Mouse (Mus musculus): ENCODE data around the gene Jam2. TPM values are rescaled to one million over a fixed set of nuclear protein-coding genes. Genes with fewer than 3 reads are reported as not detected.

The Jam2 gene
- polyA plus RNA-seq, 1 experiment from 2014 or later, result 21.6 TPM

GRCm38 (mm10) chr16:84776089-84776784 lies 2.3 kb downstream of the Jam2 start:
- WGBS, result 56% methylated on average over 7 of the region's 7 CpGs
- 0 out of 2 replicates have a peak, but pooled peaks cover 4% of the 10 kb centered on the region for H3K4me1 ChIP-seq (ENCODE audit: control insufficient read depth, insufficient read depth, low read length)
- peak overlapping the region; percentile 93; the same call in 1 of the 2 replicates for H3K4me2 ChIP-seq (ENCODE audit: low read depth, low read length)
- no peak overlapping the region for H3K27ac ChIP-seq (replicated peaks; ENCODE audit: low read depth, low read length)
- H3K4me3 ChIP-seq (ENCODE audit: low read depth, low read length), result no peak overlapping the region
- no peaks in the 10 kb centered on the region for H3K9me3 ChIP-seq (ENCODE audit: control insufficient read depth, low read length)
- ATAC-seq (ENCODE audit: low read depth) (no peak), DNase-seq (ENCODE audit: low spot score) (no peak)
- no peak overlapping the region for H3K9ac ChIP-seq (ENCODE audit: low read depth, low read length)
- H3K36me3 ChIP-seq (ENCODE audit: control insufficient read depth, insufficient read depth, low read length), result no peaks in the 10 kb centered on the region
- 0 out of 2 replicates have a peak, but pooled peaks cover 11% of the 10 kb centered on the region for H3K27me3 ChIP-seq (replicated peaks; ENCODE audit: control insufficient read depth, insufficient read depth, low read length)

DNA sequence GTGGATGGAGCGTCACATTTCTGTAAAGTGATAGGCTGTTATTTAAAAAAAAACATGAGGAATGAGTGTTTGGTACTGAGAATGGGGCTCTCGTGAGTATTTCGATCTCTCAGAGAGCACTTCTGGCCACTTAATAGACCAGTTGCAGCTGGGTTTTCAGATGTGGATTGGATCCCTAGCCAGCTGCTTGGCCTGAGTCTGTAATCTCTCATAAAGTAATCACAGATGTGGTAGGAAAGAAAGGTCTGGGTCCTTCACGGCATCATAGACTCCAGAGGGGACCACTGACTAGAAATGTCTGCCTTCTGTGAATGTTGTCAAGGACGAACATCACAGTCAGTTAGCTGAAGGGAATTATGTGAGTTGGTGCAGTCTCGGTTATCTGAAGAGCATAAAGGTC lies 4.5 kb downstream of the Jam2 start:
- H3K9me3 ChIP-seq (ENCODE audit: control insufficient read depth, low read length), result no peaks in the 10 kb centered on the region
- 0 out of 2 replicates have a peak, but pooled peaks cover 7% of the 10 kb centered on the region for H3K27me3 ChIP-seq (replicated peaks; ENCODE audit: control insufficient read depth, insufficient read depth, low read length)
- H3K9ac ChIP-seq (ENCODE audit: low read depth, low read length), result no peak overlapping the region
- no peaks in the 10 kb centered on the region for H3K36me3 ChIP-seq (ENCODE audit: control insufficient read depth, insufficient read depth, low read length)
- no peak for ATAC-seq (ENCODE audit: low read depth)
- no peak for DNase-seq (ENCODE audit: low spot score)
- no peak overlapping the region for H3K4me2 ChIP-seq (ENCODE audit: low read depth, low read length)
- H3K27ac ChIP-seq (replicated peaks; ENCODE audit: low read depth, low read length), result no peak overlapping the region
- no peak overlapping the region for H3K4me3 ChIP-seq (ENCODE audit: low read depth, low read length)
- H3K4me1 ChIP-seq (ENCODE audit: control insufficient read depth, insufficient read depth, low read length), result 0 out of 2 replicates have a peak, but pooled peaks cover 4% of the 10 kb centered on the region
- 66% methylated on average over 6 of the region's 6 CpGs for WGBS

GRCm38 (mm10) chr16:84778861-84779630 lies 5.1 kb downstream of the Jam2 start:
- H3K9me3 ChIP-seq (ENCODE audit: control insufficient read depth, low read length), result no peaks in the 10 kb centered on the region
- WGBS, result 79% methylated on average over 6 of the region's 6 CpGs
- 0 out of 2 replicates have a peak, but pooled peaks cover 4% of the 10 kb centered on the region for H3K4me1 ChIP-seq (ENCODE audit: control insufficient read depth, insufficient read depth, low read length)
- H3K27ac ChIP-seq (replicated peaks; ENCODE audit: low read depth, low read length), result no peak overlapping the region
- no peak overlapping the region for H3K4me2 ChIP-seq (ENCODE audit: low read depth, low read length)
- no peak overlapping the region for H3K4me3 ChIP-seq (ENCODE audit: low read depth, low read length)
- H3K27me3 ChIP-seq (replicated peaks; ENCODE audit: control insufficient read depth, insufficient read depth, low read length), result 0 out of 2 replicates have a peak, but pooled peaks cover 7% of the 10 kb centered on the region
- ATAC-seq (ENCODE audit: low read depth) (no peak), DNase-seq (ENCODE audit: low spot score) (no peak)
- no peak overlapping the region for H3K9ac ChIP-seq (ENCODE audit: low read depth, low read length)
- H3K36me3 ChIP-seq (ENCODE audit: control insufficient read depth, insufficient read depth, low read length), result no peaks in the 10 kb centered on the region

DNA sequence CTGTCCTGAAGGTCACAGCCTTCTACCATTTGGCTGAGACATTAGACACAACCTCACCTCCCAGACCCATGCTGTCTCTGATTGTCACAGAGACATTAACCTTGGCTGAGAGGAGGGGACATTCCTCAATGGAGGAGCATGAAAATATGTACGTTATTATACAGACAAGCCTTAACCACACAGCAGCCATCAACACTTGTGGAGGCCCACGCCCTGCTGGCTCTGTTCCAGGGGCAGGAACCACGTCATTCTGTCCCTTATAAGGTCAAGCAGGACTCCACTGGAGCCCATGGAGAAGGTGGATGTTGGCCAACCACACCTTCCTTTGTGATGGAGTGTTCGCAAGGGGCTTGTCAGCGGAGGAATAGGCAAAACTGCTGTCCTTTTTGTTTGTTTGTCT lies 5.8 kb downstream of the Jam2 start:
- Histone ChIP-seq H3K9me3 (ENCODE audit: control insufficient read depth, low read length) (no peaks in the 10 kb centered on the region), H3K4me2 (ENCODE audit: low read depth, low read length) (no peak overlapping the region), H3K4me1 (ENCODE audit: control insufficient read depth, insufficient read depth, low read length) (0 out of 2 replicates have a peak, but pooled peaks cover 3% of the 10 kb centered on the region), H3K4me3 (ENCODE audit: low read depth, low read length) (no peak overlapping the region), H3K36me3 (ENCODE audit: control insufficient read depth, insufficient read depth, low read length) (no peaks in the 10 kb centered on the region), H3K27ac (replicated peaks; ENCODE audit: low read depth, low read length) (no peak overlapping the region), H3K9ac (ENCODE audit: low read depth, low read length) (no peak overlapping the region), H3K27me3 (replicated peaks; ENCODE audit: control insufficient read depth, insufficient read depth, low read length) (0 out of 2 replicates have a peak, but pooled peaks cover 4% of the 10 kb centered on the region)
- DNase-seq (ENCODE audit: low spot score), result no peak
- 85% methylated on average over 5 of the region's 5 CpGs for WGBS
- ATAC-seq (ENCODE audit: low read depth), result no peak

DNA sequence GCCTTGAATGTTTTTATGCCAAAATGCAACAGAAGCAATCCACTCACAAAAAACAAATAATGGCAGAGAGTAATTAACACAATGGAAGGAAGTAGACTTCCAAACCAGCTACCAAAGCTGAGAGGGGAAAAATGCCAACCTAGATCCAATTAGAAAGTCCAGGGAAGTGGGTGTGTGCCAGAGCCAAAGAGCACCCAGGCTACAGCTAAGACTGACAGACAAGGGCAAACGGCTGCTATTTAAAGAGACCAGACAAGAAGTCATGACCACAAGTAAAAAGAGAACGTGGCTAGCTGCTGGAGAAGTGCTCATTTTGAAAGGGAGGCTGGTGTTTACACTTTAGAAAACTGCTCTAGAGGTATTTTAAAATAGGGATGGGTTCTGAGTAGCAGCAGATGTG lies 9.4 kb downstream of the Jam2 start:
- peak; percentile 36 for DNase-seq (ENCODE audit: low spot score)
- no peak overlapping the region for H3K4me3 ChIP-seq (ENCODE audit: low read depth, low read length)
- WGBS, result 51% methylated on average over 2 of the region's 2 CpGs
- H3K4me1 ChIP-seq (ENCODE audit: control insufficient read depth, insufficient read depth, low read length), result no peaks in the 10 kb centered on the region
- H3K36me3 ChIP-seq (ENCODE audit: control insufficient read depth, insufficient read depth, low read length), result no peaks in the 10 kb centered on the region
- H3K9ac ChIP-seq (ENCODE audit: low read depth, low read length), result no peak overlapping the region
- H3K9me3 ChIP-seq (ENCODE audit: control insufficient read depth, low read length), result no peaks in the 10 kb centered on the region
- no peaks in the 10 kb centered on the region for H3K27me3 ChIP-seq (replicated peaks; ENCODE audit: control insufficient read depth, insufficient read depth, low read length)
- H3K27ac ChIP-seq (replicated peaks; ENCODE audit: low read depth, low read length), result no peak overlapping the region
- no peak for ATAC-seq (ENCODE audit: low read depth)
- no peak overlapping the region for H3K4me2 ChIP-seq (ENCODE audit: low read depth, low read length)

- Histone ChIP-seq H3K9me3 (ENCODE audit: control insufficient read depth, low read length) (no peaks in the 10 kb centered on the region), H3K27me3 (replicated peaks; ENCODE audit: control insufficient read depth, insufficient read depth, low read length) (no peaks in the 10 kb centered on the region), H3K4me1 (ENCODE audit: control insufficient read depth, insufficient read depth, low read length) (no peaks in the 10 kb centered on the region), H3K27ac (replicated peaks; ENCODE audit: low read depth, low read length) (no peak overlapping the region), H3K4me3 (ENCODE audit: low read depth, low read length) (no peak overlapping the region), H3K9ac (ENCODE audit: low read depth, low read length) (no peak overlapping the region), H3K36me3 (ENCODE audit: control insufficient read depth, insufficient read depth, low read length) (no peaks in the 10 kb centered on the region), H3K4me2 (ENCODE audit: low read depth, low read length) (no peak overlapping the region)
- 25% methylated on average over 7 of the region's 7 CpGs for WGBS
- DNase-seq (ENCODE audit: low spot score), result no peak
- no peak for ATAC-seq (ENCODE audit: low read depth)
Measured at GRCm38 (mm10) chr16:84784966-84785365, 11.0 kb downstream of the Jam2 start.

DNA sequence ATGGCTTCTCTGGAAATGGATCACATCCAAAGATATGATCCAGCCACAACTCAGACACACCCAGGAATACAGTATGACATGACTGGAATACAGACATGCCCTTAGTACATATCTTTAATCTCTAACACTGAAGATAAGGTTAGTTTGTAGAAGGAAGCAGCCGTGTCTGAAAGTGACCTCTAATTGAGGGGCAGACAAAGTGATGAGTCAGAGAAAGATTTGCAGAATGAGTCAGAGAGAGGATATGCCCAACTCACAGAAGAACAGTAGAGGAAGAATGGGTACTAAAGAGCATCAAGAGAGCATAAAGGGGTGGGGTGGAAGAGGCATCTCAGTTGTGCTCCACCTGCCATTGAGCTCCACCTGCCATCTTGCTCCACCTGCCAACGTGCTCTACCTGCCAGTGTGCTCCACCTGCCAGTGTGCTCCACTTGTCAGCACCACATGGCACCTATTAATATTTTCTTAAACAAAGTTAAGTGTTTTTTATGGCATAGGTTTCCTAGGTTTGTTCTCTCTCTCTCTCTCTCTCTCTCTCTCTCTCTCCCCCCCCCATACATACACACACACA lies 16.8 kb downstream of the Jam2 start:
- Histone ChIP-seq H3K4me2 (ENCODE audit: low read depth, low read length) (no peak overlapping the region), H3K4me3 (ENCODE audit: low read depth, low read length) (no peak overlapping the region), H3K9ac (ENCODE audit: low read depth, low read length) (no peak overlapping the region), H3K4me1 (ENCODE audit: control insufficient read depth, insufficient read depth, low read length) (no peaks in the 10 kb centered on the region), H3K36me3 (ENCODE audit: control insufficient read depth, insufficient read depth, low read length) (no peaks in the 10 kb centered on the region), H3K27ac (replicated peaks; ENCODE audit: low read depth, low read length) (no peak overlapping the region), H3K27me3 (replicated peaks; ENCODE audit: control insufficient read depth, insufficient read depth, low read length) (no peaks in the 10 kb centered on the region), H3K9me3 (ENCODE audit: control insufficient read depth, low read length) (no peaks in the 10 kb centered on the region)
- DNase-seq (ENCODE audit: low spot score), result no peak
- no peak for ATAC-seq (ENCODE audit: low read depth)
- 71% methylated on average over 2 of the region's 2 CpGs for WGBS

DNA sequence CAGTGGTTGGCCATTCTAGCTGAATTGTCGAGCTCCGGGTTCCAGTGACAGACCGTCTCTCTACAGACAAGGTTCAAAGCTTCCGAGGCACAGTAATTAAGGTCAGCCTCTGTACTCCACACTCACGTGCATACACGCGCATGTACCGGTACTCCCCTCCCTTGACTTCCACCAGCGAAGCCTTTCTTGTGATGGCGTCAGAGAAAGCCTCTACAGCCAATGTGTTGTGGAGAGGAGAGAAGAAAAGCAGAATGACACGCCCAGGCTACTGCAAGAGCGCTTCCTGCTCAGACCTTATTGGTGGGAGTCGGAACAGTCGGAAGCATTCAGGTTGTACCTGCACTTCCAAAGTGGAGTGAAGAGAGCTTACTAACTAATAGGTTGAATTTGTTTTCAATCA lies 19.5 kb downstream of the Jam2 start:
- no peaks in the 10 kb centered on the region for H3K4me1 ChIP-seq (ENCODE audit: control insufficient read depth, insufficient read depth, low read length)
- ATAC-seq (ENCODE audit: low read depth) (no peak), DNase-seq (ENCODE audit: low spot score) (no peak)
- H3K4me3 ChIP-seq (ENCODE audit: low read depth, low read length), result no peak overlapping the region
- H3K9me3 ChIP-seq (ENCODE audit: control insufficient read depth, low read length), result no peaks in the 10 kb centered on the region
- no peaks in the 10 kb centered on the region for H3K27me3 ChIP-seq (replicated peaks; ENCODE audit: control insufficient read depth, insufficient read depth, low read length)
- no peak overlapping the region for H3K9ac ChIP-seq (ENCODE audit: low read depth, low read length)
- WGBS, result 84% methylated on average over 14 of the region's 14 CpGs
- H3K27ac ChIP-seq (replicated peaks; ENCODE audit: low read depth, low read length), result no peak overlapping the region
- H3K4me2 ChIP-seq (ENCODE audit: low read depth, low read length), result no peak overlapping the region
- no peaks in the 10 kb centered on the region for H3K36me3 ChIP-seq (ENCODE audit: control insufficient read depth, insufficient read depth, low read length)

All from embryonic facial prominence, embryonic 14.5 days (tissue).